Mouse (Mus musculus) ES-Bruce4 (cell line): ENCODE measurements at regions not wholly inside any gene's neighbourhood (a gene's known extent, or its start where the extent isn't known, plus 50 kb on each side); places are given as distances from the start of the nearest gene placed in this dataset.

Experiments used
- H3K27ac ChIP-seq: 2 replicates; pipeline ENCODE4 v1.5.1; 2012; ENCODE audit warnings: low read length, inconsistent platforms; ENCODE audit not compliant: insufficient read depth
- H3K27me3 ChIP-seq: 2 replicates; pipeline ENCODE4 v1.6.1; 2012; ENCODE audit warnings: mild to moderate bottlenecking, low read length, inconsistent platforms; ENCODE audit not compliant: control insufficient read depth, poor library complexity, insufficient read depth, severe bottlenecking
- H3K36me3 ChIP-seq: 2 replicates; pipeline ENCODE4 v1.6.1; 2012; ENCODE audit warnings: inconsistent platforms, mild to moderate bottlenecking, low read length, moderate library complexity; ENCODE audit not compliant: control insufficient read depth, poor library complexity, insufficient read depth, severe bottlenecking
- H3K4me1 ChIP-seq: one replicate; pipeline ENCODE4 v1.8.1; 2011; ENCODE audit warnings: low read length; ENCODE audit not compliant: control insufficient read depth, insufficient read depth
- H3K4me3 ChIP-seq: 2 replicates; pipeline ENCODE4 v1.5.1; 2011; ENCODE audit warnings: low read depth, mild to moderate bottlenecking, low read length
- H3K9ac ChIP-seq: 2 replicates; pipeline ENCODE4 v1.6.1; 2012; ENCODE audit warnings: low read depth, mild to moderate bottlenecking, inconsistent platforms; ENCODE audit not compliant: poor library complexity, severe bottlenecking
- H3K9me3 ChIP-seq: replicated peaks from 2 replicates; pipeline ENCODE4 v1.6.1; 2012; ENCODE audit warnings: mild to moderate bottlenecking, low read length, inconsistent platforms; ENCODE audit not compliant: control insufficient read depth, poor library complexity, insufficient read depth, severe bottlenecking
- CTCF ChIP-seq: IDR thresholded peaks from one replicate; pipeline ENCODE4 v1.8.1; 2011; ENCODE audit warnings: low read depth, low read length
- EP300 ChIP-seq: IDR thresholded peaks from 2 replicates; pipeline ENCODE4 v1.6.1; 2011; ENCODE audit warnings: low read depth, low read length; ENCODE audit not compliant: insufficient read depth
- POLR2A ChIP-seq: IDR thresholded peaks from one replicate; pipeline ENCODE4 v1.8.1; 2011; ENCODE audit warnings: low read length; ENCODE audit not compliant: insufficient read depth

DNA sequence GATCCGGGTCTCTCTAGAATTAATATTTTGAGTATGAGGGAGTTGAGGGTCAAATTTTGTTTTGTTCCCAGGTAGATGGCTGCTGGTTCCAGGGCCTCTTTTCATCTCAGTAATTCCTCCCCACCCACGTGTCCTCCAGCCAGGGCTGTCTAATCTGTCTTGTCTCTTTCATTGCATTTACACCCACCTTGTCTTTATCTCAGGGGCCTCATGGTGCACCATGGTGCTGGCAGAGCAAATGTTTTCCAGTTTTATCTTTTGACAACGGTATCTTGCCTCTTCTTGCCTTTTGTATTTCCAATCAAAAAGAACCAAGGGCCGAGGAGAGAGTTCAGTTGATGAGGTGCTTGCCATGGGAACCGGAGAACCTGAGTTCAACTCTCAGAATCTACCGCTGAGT lies 372.9 kb downstream of the Tbc1d22a start:
- Histone ChIP-seq H3K9ac (no peak overlapping the region), H3K9me3 (no peaks in the 10 kb centered on the region), H3K36me3 (no peaks in the 10 kb centered on the region), H3K27me3 (no peaks in the 10 kb centered on the region), H3K27ac (no peak overlapping the region), H3K4me3 (no peak overlapping the region), H3K4me1 (no peaks in the 10 kb centered on the region)
- TF ChIP-seq POLR2A (no peak), CTCF (no peak), EP300 (no peak)

DNA sequence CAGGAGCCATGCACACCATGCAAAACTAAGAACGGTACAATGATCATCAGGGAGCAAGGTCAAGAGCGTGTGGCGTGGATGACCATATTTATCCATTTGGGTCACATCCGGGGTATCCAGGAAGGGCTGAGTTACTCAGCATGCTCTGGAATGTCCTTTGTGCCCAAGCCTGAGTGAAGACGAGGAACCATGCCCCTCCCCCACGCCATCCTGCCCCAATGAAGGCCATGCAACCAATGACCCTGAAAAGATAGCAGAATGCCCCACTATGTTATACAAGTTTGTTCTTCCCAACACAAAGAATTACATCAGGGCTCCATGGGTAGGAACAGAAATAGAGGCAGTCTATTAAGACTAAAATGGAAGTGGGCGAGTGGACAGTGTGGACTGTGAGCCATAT lies 375.8 kb downstream of the Tbc1d22a start:
- Histone ChIP-seq H3K36me3 (no peaks in the 10 kb centered on the region), H3K27me3 (no peaks in the 10 kb centered on the region), H3K9me3 (no peaks in the 10 kb centered on the region), H3K4me3 (no peak overlapping the region), H3K9ac (no peak overlapping the region), H3K4me1 (no peaks in the 10 kb centered on the region), H3K27ac (no peak overlapping the region)
- no peak for TF ChIP-seq POLR2A
- no peak for TF ChIP-seq CTCF
- no peak for TF ChIP-seq EP300

DNA sequence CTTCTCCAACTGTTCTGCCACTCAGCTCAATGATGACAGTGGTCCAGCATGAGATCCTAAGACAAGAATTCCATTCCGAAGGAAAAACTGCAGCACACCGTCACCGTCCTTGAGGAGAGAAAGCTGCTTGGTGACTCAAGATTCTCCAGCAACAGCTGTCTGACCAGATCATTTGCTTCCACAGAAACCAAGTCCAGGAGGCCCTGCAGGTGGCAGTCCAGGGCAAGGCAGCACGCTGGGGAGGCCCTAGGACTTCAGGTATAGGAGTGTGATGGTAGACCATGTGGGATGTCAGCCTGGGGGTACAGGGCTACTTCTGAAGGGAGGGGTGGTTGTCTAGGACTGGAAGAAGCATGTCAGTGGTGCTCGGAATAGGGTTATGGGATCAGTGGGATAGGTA lies 376.6 kb downstream of the Tbc1d22a start:
- Histone ChIP-seq H3K4me1 (no peaks in the 10 kb centered on the region), H3K9ac (no peak overlapping the region), H3K9me3 (no peaks in the 10 kb centered on the region), H3K27me3 (no peaks in the 10 kb centered on the region), H3K4me3 (no peak overlapping the region), H3K27ac (no peak overlapping the region), H3K36me3 (no peaks in the 10 kb centered on the region)
- TF ChIP-seq CTCF (no peak), EP300 (no peak), POLR2A (no peak)

DNA sequence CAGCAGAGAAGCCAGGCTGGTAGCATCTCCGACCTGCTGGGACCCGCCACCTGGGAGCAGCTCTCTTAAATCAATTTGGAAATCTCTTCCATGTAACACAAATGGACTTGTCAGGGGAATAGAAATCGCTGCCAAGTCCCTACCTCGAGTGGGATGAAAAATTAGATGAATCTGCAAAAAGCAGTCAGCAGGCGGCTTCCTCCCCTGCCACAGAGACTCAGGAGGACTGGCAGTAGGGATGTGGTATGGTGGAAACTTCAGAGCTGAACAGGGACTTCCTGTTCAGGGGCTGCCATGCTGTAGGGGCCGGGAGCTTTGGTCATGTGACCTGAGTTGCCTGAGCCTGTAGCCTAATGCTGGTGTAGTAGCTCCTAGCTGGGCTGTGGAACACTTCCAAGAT lies 379.1 kb downstream of the Tbc1d22a start:
- no peaks in the 10 kb centered on the region for H3K27me3 ChIP-seq
- TF ChIP-seq POLR2A, result no peak
- no peak for TF ChIP-seq CTCF
- TF ChIP-seq EP300, result no peak
- H3K27ac ChIP-seq, result no peak overlapping the region
- H3K36me3 ChIP-seq, result no peaks in the 10 kb centered on the region
- H3K9me3 ChIP-seq, result no peaks in the 10 kb centered on the region
- no peak overlapping the region for H3K9ac ChIP-seq
- no peaks in the 10 kb centered on the region for H3K4me1 ChIP-seq
- no peak overlapping the region for H3K4me3 ChIP-seq

DNA sequence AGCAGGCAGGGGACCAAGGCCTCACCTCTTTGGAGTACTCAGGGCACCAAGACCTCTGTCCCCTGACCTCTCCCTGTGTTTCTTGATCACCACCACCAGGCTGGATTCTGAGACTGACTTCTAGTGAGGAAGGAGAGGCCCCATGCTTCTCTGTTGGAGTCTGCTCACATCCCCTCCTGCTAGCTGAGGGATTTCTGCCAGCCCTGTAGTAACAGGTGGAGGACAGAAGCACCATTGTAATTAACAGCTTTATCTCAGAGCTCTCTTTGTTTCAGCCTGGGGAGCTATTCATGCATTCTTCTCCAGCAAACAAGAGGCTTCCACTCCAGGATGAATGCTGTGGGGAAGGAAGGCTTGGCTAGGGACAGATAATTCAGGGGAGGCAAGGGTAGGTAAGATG lies 392.2 kb downstream of the Tbc1d22a start:
- Histone ChIP-seq H3K9ac (no peak overlapping the region), H3K4me3 (no peak overlapping the region), H3K27ac (no peak overlapping the region), H3K9me3 (no peaks in the 10 kb centered on the region), H3K4me1 (no peaks in the 10 kb centered on the region), H3K36me3 (no peaks in the 10 kb centered on the region), H3K27me3 (no peaks in the 10 kb centered on the region)
- TF ChIP-seq EP300, result no peak

DNA sequence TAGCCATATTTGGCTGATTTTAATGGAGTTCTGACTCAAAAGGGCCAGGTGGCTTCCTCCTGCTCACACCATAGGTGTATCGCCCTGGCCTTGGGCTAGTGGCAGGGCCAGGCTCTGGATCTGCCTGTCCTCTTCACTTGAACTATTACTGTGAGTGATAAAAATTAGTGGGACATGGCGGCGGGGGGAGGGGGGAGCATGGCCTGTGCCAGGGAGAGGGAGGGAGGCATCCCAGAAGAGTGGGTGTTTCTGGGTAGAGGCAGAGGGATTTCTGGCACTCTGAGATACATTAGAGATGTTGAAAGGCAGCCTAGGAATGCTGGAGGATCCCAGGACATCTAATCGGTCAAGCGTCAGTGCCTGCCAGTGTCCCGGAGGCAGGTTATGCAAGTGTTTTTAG lies 395.4 kb downstream of the Tbc1d22a start:
- Histone ChIP-seq H3K9me3 (no peaks in the 10 kb centered on the region), H3K4me3 (no peak overlapping the region), H3K27ac (no peak overlapping the region), H3K36me3 (no peaks in the 10 kb centered on the region), H3K27me3 (no peaks in the 10 kb centered on the region), H3K9ac (no peak overlapping the region), H3K4me1 (no peaks in the 10 kb centered on the region)
- TF ChIP-seq POLR2A, result no peak
- TF ChIP-seq EP300, result no peak
- TF ChIP-seq CTCF, result no peak

DNA sequence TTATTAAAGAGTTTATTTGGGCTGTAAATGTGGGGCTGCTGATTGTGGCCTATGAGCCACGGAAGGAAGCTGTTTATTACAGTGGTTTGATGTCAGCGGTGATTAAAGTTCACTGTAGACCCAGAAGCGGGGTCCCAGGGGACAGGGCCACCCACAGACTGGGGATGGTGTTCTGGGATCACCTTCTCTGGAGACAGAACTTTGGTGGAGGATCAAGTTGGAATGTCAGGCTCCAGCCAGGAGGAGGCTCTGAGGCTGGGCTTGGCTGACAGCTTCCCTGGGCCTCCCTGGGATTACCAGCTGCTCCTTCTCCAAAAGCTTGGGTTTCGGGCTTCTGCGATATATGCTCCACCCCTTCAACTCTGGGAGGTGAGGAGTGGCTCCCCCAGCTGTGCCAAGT lies 417.1 kb downstream of the Tbc1d22a start:
- Histone ChIP-seq H3K9me3 (no peaks in the 10 kb centered on the region), H3K9ac (no peak overlapping the region), H3K27me3 (no peaks in the 10 kb centered on the region), H3K4me1 (no peaks in the 10 kb centered on the region), H3K4me3 (no peak overlapping the region), H3K36me3 (no peaks in the 10 kb centered on the region), H3K27ac (no peak overlapping the region)
- TF ChIP-seq POLR2A (no peak), CTCF (no peak), EP300 (no peak)
